Mouse (Mus musculus) ES-E14 (cell line): ENCODE measurements around the gene Il15. TPM values are rescaled to one million over a fixed set of nuclear protein-coding genes. Genes with fewer than 3 reads are reported as not detected.

Source experiments
- DNase-seq: peaks from one replicate; pipeline ENCODE4 v3.0.0-alpha.2; 2013; ENCODE audit warnings: low read depth, low spot score
- H3K27ac ChIP-seq: 2 replicates; pipeline ENCODE4 v1.5.1; 2012; ENCODE audit warnings: low read depth, mild to moderate bottlenecking, low read length, moderate library complexity, mixed read lengths; ENCODE audit not compliant: poor library complexity, insufficient read depth, severe bottlenecking
- H3K36me3 ChIP-seq: 2 replicates; pipeline ENCODE4 v1.6.1; 2012; ENCODE audit warnings: mild to moderate bottlenecking, low read length, moderate library complexity, mixed read lengths; ENCODE audit not compliant: control insufficient read depth, poor library complexity, insufficient read depth, severe bottlenecking
- H3K4me1 ChIP-seq, 2 experiments: fragments of 150-350 bp in 1 of 2; sonication (generic) in 1 of 2; 2 replicates each; pipeline ENCODE4 v1.6.1; 2012; ENCODE audit warnings: low read length in 2 of 2, mild to moderate bottlenecking in 1 of 2, mixed read lengths in 1 of 2; ENCODE audit not compliant: control insufficient read depth in 2 of 2, insufficient read depth in 2 of 2, poor library complexity in 1 of 2
- H3K4me3 ChIP-seq, 2 experiments: fragments of 150-350 bp in 1 of 2; sonication (generic) in 1 of 2; 2 replicates each; pipeline ENCODE4 v1.5.1; 2012; ENCODE audit warnings: low read length in 2 of 2, low read depth in 1 of 2, mild to moderate bottlenecking in 1 of 2, mixed read lengths in 1 of 2; ENCODE audit not compliant: insufficient read depth in 1 of 2, poor library complexity in 1 of 2, severe bottlenecking in 1 of 2
- H3K9ac ChIP-seq: 2 replicates; pipeline ENCODE4 v1.6.1; 2012; ENCODE audit warnings: low read depth, mild to moderate bottlenecking, low read length, mixed read lengths; ENCODE audit not compliant: poor library complexity, insufficient read depth, severe bottlenecking
- H3K9me3 ChIP-seq: fragments of 150-350 bp; sonication (generic); 2 replicates; pipeline ENCODE4 v1.6.1; 2012; ENCODE audit warnings: low read depth, mild to moderate bottlenecking, low read length; ENCODE audit not compliant: control insufficient read depth, insufficient read depth
- CHD2 ChIP-seq: IDR thresholded peaks from 2 replicates; pipeline ENCODE4 v1.6.1; 2014; ENCODE audit warnings: mild to moderate bottlenecking, low read depth, low read length, inconsistent platforms
- HCFC1 ChIP-seq: IDR thresholded peaks from 2 replicates; pipeline ENCODE4 v1.6.1; 2012; ENCODE audit warnings: low read length, inconsistent platforms, borderline replicate concordance; ENCODE audit not compliant: insufficient read depth
- MAFK ChIP-seq: IDR thresholded peaks from 2 replicates; pipeline ENCODE4 v1.6.1; 2014; ENCODE audit warnings: mild to moderate bottlenecking, low read depth, low read length, inconsistent platforms; ENCODE audit not compliant: insufficient read depth
- ZC3H11A ChIP-seq: IDR thresholded peaks from 2 replicates; pipeline ENCODE4 v1.6.1; 2012; ENCODE audit warnings: low read depth, mild to moderate bottlenecking, inconsistent platforms, low read length, borderline replicate concordance
- ZNF384 ChIP-seq: IDR thresholded peaks from 2 replicates; pipeline ENCODE4 v1.6.1; 2012; ENCODE audit warnings: low read depth, low read length, inconsistent platforms
- in situ Hi-C, 2 experiments: fragments of 600-800 bp; cut with MboI; formaldehyde crosslinking; loops; one replicate each; pipeline ENCODE4 v1.15.1; 2025; ENCODE audit warnings: low sequenced_read_pairs in 2 of 2, inconsistent platforms in 1 of 2; ENCODE audit not compliant: unreplicated experiment in 2 of 2
- total RNA-seq: library from RNA; depleted of rRNA; stranded (reverse); fragments of 300-350 nt; gene quantifications from 2 replicates; pipeline ENCODE4 v1.2.3, GENCODE M21; 2012

Gene Il15
- total RNA-seq, 1 experiment, result 0.54 TPM

- no peaks in the 10 kb centered on the region for H3K9me3 ChIP-seq
- H3K27ac ChIP-seq, result no peak overlapping the region
- H3K4me3 ChIP-seq, result no peak overlapping the region
- H3K9ac ChIP-seq, result no peak overlapping the region
- no peaks in the 10 kb centered on the region for H3K4me1 ChIP-seq
- in situ Hi-C loops, result no loop called here
- H3K36me3 ChIP-seq, result no peaks in the 10 kb centered on the region
- no peak for DNase-seq
- TF ChIP-seq CHD2 (no peak), ZNF384 (no peak), ZC3H11A (no peak), MAFK (no peak), HCFC1 (no peak)
Observed at GRCm38 (mm10) chr8:82306424-82306823, 96.6 kb downstream of the Il15 start.

- Histone ChIP-seq H3K9me3 (no peaks in the 10 kb centered on the region), H3K4me3 (no peak overlapping the region), H3K4me1 (no peaks in the 10 kb centered on the region), H3K36me3 (no peaks in the 10 kb centered on the region), H3K27ac (no peak overlapping the region), H3K9ac (no peak overlapping the region)
- in situ Hi-C loops, result no loop called here
- DNase-seq, result no peak
- TF ChIP-seq ZC3H11A (no peak), CHD2 (no peak), ZNF384 (no peak), MAFK (no peak), HCFC1 (no peak)
Observed at GRCm38 (mm10) chr8:82296256-82296655, 106.8 kb downstream of the Il15 start.

- no peak for DNase-seq
- Histone ChIP-seq H3K36me3 (no peaks in the 10 kb centered on the region), H3K9me3 (no peaks in the 10 kb centered on the region), H3K4me1 (no peaks in the 10 kb centered on the region), H3K4me3 (no peak overlapping the region), H3K27ac (no peak overlapping the region), H3K9ac (no peak overlapping the region)
- in situ Hi-C loops, result no loop called here
- TF ChIP-seq ZC3H11A (no peak), CHD2 (no peak), MAFK (no peak), ZNF384 (no peak), HCFC1 (no peak)
Observed at GRCm38 (mm10) chr8:82291659-82292058, 111.4 kb downstream of the Il15 start.

GRCm38 (mm10) chr8:82285866-82286265 lies 117.2 kb downstream of the Il15 start:
- no peaks in the 10 kb centered on the region for H3K9me3 ChIP-seq
- no peak for TF ChIP-seq MAFK
- no peak for TF ChIP-seq HCFC1
- TF ChIP-seq CHD2, result no peak
- no peak for TF ChIP-seq ZC3H11A
- TF ChIP-seq ZNF384, result no peak
- no peak overlapping the region for H3K9ac ChIP-seq
- no peaks in the 10 kb centered on the region for H3K36me3 ChIP-seq
- no peak overlapping the region for H3K4me3 ChIP-seq
- H3K4me1 ChIP-seq, result no peaks in the 10 kb centered on the region
- in situ Hi-C loops, result no loop called here
- no peak for DNase-seq
- no peak overlapping the region for H3K27ac ChIP-seq

- Histone ChIP-seq H3K36me3 (no peaks in the 10 kb centered on the region), H3K9me3 (no peaks in the 10 kb centered on the region), H3K27ac (no peak overlapping the region), H3K9ac (no peak overlapping the region), H3K4me3 (no peak overlapping the region), H3K4me1 (no peaks in the 10 kb centered on the region)
- in situ Hi-C loops, result no loop called here
- no peak for TF ChIP-seq ZNF384
- no peak for DNase-seq
Observed at GRCm38 (mm10) chr8:82281995-82282394, 121.0 kb downstream of the Il15 start.
